Mouse (Mus musculus) CD4-positive, CD25-positive, alpha-beta regulatory T cell, adult 4 months (primary cell): ENCODE measurements around the gene Uimc1. TPM values are rescaled to one million over a fixed set of nuclear protein-coding genes. Genes with fewer than 3 reads are reported as not detected.

ENCODE experiments used
- ATAC-seq: one replicate; pipeline ENCODE4 v1.8.0; 2017
- polyA plus RNA-seq, 2 experiments: library from polyadenylated mRNA; unstranded; fragments of 100-300 nt; shearing (Covaris generic); gene quantifications; one replicate each; pipeline ENCODE4 v1.2.1; 2017

Gene Uimc1
- polyA plus RNA-seq, 2 experiments from 2014 or later: 90.1 to 100 TPM

GRCm38 (mm10) chr13:55040016-55040415 lies 60.1 kb downstream of the Uimc1 start:
- ATAC-seq: no peak

DNA sequence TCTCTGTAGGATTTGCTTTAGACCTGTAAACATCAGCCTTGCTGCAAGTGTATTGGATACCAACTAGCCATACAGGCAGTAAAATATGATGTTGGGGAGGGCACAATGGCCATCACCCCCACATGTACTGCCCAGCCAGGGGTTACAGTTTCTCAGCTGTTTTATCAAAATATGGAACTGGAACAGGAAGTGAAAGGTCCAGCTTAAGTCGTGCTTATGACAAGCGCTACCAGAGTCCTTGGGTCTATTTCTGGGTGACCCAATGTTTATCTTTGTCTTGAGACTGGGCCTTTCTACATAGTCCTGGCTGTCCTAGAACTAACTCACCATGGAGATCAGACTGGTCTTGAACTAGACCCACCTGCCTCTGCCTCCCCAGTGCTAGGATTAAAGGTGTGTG lies 75.9 kb downstream of the Uimc1 start:
- no peak for ATAC-seq

DNA sequence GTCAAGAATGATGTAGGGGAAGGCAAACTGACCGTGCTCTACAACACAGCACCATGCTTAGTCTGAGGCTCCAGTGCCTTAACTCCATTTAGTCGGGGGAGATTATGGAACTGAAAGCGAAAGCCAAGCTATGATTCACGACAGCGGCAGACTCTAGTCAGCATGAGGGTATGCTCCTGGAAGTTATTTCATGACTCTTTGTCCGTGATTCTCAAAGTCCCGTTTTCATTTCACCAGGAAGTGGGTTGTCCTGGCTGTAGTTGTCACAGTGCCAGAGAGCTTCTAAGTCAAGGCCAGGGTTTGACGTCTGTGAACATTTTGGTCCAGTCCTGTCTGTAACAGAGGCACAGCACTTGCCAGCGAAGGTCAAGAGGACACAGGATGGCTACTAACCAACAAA lies 77.4 kb downstream of the Uimc1 start:
- peak; percentile 56 for ATAC-seq

GRCm38 (mm10) chr13:55022256-55022655 lies 77.8 kb downstream of the Uimc1 start:
- ATAC-seq: no peak

GRCm38 (mm10) chr13:55021194-55021779 lies 78.8 kb downstream of the Uimc1 start, which contains the start of gene Hk3:
TSS of gene Hk3 (minus strand) at chr13:55021385.
- no peak for ATAC-seq

GRCm38 (mm10) chr13:55020051-55020450 lies 80.0 kb downstream of the Uimc1 start:
- no peak for ATAC-seq

DNA sequence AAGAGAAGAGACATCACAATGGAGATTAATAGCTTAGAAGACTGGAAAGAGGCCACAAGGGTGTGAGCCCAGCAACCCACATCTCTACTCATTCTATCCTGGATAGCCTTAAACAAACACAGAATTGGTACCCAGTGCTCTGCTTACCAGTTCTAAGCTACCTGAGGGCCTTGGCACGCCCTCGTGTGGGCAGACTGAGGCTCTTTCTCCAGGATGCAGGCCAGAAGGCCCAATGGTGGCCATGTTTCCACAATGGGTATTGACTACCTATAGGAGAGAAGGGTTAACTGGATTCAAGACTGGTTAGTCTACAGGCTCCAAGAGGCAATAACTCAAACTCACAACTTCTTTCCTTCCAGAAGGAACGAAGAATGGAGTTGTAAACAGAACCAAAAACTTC lies 80.9 kb downstream of the Uimc1 start:
- no peak for ATAC-seq

GRCm38 (mm10) chr13:55018700-55019099 lies 81.4 kb downstream of the Uimc1 start:
- ATAC-seq: peak; percentile 53

GRCm38 (mm10) chr13:55017898-55018599 lies 82.1 kb downstream of the Uimc1 start:
- peak; percentile 74 for ATAC-seq

GRCm38 (mm10) chr13:55017154-55017897 lies 82.8 kb downstream of the Uimc1 start:
- no peak for ATAC-seq

GRCm38 (mm10) chr13:55014451-55014850 lies 85.6 kb downstream of the Uimc1 start:
- ATAC-seq: no peak

- no peak for ATAC-seq
Observed at GRCm38 (mm10) chr13:55013702-55014344, 86.3 kb downstream of the Uimc1 start.

- ATAC-seq: no peak
Observed at GRCm38 (mm10) chr13:55011981-55012478, 88.1 kb downstream of the Uimc1 start.

- ATAC-seq: no peak
Observed at GRCm38 (mm10) chr13:55011103-55011502, 89.0 kb downstream of the Uimc1 start.

GRCm38 (mm10) chr13:55008589-55008988 lies 91.5 kb downstream of the Uimc1 start:
- ATAC-seq: no peak

DNA sequence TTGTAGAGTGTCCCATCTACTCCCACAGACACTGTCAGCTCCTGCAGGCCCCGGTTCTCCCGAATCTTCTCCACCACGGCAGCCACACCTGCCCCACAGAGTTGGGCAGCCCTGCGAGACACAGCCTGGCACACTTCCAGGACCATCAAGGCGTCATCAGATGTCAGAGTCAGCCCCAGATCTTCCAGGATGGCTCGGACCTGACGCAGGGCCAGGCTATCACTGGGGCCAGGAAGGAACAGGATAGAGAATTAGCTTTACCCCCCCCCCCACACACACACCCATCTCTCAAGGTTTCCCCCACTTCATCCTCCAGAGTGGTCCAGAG lies 93.7 kb downstream of the Uimc1 start:
- ATAC-seq: no peak

- no peak for ATAC-seq
Observed at GRCm38 (mm10) chr13:55005691-55006414, 94.2 kb downstream of the Uimc1 start.

- no peak for ATAC-seq
Observed at GRCm38 (mm10) chr13:55004646-55005045, 95.5 kb downstream of the Uimc1 start.

- ATAC-seq: no peak
Observed at GRCm38 (mm10) chr13:55002090-55002489, 98.0 kb downstream of the Uimc1 start.

DNA sequence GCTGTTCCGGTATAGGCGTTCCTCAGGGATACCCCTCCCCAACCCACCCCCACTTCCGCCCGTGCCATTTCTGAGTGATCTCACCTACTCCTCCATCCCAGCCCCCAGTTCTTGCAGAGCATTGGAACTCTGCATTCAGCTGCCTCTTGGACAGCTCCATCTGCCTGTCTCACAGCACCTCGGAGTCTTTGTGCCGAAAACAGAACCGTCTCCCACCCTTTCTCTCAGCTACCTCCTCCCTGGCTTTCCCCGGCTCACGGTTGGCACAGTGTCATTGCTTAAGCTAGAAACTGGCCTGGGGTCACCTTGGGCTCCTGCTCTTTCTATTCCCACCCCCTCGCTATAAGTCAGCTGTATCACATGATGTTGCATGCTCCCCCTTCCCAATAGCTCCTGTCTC lies 99.7 kb downstream of the Uimc1 start:
- no peak for ATAC-seq

GRCm38 (mm10) chr13:54997568-54997967 lies 102.5 kb downstream of the Uimc1 start:
- no peak for ATAC-seq

DNA sequence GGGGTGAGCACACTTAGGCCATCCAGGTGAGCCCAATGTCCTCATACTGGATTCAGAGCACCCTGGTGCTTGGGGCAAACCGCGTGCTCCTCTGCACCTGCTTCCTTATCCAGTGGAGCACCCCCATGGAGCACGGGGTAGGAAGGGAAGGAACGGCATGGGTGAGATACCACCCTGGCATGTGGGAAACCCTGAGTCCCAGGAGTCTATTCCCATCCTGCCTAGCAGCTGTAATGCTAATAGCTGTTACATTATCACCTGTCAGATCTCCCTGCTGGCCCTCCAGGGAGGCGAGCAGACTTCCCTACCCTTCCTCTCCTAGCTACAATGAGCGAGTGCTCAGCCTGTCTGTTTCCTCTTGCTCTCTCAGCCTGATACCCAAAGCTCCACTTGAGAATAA lies 104.9 kb downstream of the Uimc1 start:
- ATAC-seq: no peak

DNA sequence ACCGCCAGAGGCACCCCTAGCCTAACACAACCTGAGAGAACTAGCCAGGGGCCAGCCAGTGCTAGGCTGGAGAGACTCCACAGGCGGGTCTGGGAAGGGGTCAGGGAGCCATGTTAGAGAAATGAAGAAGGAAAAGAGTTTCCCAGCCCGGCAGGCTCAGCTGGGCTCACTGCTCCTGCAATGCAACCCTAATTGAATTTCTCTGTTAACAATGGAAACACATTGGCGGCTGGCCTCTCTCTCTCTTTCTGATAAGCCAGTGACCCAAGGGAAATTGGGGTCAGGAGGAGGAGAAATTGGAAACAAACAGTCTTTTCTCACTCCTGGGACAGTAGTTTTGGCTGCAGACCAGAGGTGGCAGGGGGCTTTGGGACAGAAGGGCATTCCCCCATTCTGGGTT lies 105.5 kb downstream of the Uimc1 start:
- ATAC-seq: no peak
